Mouse (Mus musculus): Measurements from ENCODE around the gene Rgp1.
"Not testable (repeated sequence)": the region's sequence is repeated elsewhere in the genome, so short reads cannot be mapped to it uniquely, and the experiment has no call there.

The Rgp1 gene

DNA sequence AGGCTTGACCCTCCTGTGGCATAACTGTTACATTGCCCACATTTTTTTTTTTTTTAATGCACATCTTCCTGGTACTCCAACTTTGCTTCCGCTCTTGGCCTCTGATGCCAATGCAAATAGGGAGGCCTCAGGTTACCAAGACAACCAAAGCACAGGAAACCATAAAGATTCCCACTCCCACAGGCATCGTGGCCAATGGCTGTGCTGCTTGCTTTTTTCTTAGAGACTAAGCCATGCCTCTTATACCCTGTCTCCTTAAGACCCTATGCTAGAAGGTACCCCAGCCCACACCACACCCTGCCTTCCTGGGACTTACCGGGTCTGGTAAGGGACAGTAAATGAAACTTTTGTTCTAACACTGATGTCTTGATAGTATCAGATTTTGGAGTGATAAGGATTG, 14.9 kb downstream of the Rgp1 start:
- no peak for DNase-seq (ENCODE audit: low spot score in 2 of 2)

DNA sequence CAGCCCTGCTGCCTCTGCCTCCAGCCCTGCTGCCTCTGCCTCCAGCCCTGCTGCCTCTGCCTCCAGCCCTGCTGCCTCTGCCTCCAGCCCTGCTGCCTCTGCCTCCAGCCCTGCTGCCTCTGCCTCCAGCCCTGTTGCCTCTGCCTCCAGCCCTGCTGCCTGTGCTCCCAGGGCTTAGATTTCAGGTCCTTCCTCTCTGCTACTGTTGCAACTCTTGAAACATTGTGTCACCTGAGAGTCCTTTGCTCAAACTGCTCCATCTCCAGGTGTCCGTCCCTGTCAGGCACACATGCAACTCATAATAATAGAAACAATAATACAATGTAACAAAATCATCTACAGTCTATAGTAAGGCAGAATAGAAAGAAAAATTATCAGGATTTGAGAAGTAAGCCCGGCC, 18.1 kb downstream of the Rgp1 start:
- DNase-seq (ENCODE audit: low spot score in 2 of 2) = not testable (repeated sequence)

DNA sequence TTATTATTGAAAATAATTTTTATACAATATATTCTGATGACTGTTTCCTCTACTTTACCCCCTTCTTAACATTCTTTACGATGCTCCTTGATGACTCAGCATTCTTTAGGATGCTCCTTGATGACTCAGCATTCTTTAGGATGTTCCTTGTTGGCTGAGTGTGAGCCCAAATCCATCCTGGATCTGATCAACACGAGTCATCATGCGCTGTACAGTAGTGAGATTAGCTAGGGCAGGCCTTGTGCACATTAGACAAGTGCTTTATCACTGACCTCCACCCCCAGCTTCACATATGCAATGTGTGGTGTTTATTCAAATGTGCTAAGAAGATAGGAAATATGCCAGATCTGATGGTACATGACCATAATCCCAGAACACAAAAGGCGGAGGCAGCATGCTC, 19.7 kb downstream of the Rgp1 start:
- DNase-seq (ENCODE audit: low spot score in 2 of 2) = no peak

DNA sequence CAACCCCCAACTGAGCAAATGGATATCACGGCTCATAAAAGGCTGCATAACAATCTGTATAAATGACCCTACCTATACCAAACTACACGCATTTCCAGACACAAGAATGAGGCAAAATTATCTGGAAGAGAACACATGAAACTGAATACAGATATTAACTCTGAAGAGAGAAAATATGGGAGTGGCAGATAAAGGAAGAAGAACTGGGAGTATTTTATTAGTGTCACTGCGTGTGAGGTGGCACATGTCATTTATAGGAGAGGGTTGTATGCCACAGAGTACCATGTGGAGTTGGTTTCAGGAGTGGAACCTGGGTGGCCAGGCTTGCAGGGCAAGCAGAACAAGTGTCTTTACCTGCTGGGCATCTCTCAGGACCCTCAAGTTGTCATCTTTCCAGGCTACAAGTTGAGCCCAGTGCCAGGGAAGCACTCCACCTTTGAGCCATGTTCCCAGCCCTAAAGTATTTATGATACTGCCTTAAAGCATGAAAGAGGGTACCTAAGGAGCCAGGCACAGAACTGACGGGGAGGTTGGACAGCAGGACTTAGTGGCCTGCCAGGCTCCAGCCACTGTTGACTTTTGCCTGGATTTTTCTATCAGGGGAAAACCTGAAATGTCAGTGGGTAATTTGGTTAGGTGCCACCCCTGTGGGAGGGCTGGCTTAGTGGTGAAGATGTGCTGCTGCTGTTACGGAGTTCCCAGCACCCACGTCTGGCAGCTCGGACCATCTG, 20.3 kb downstream of the Rgp1 start:
- DNase-seq (ENCODE audit: low spot score in 2 of 2) = no peak

DNA sequence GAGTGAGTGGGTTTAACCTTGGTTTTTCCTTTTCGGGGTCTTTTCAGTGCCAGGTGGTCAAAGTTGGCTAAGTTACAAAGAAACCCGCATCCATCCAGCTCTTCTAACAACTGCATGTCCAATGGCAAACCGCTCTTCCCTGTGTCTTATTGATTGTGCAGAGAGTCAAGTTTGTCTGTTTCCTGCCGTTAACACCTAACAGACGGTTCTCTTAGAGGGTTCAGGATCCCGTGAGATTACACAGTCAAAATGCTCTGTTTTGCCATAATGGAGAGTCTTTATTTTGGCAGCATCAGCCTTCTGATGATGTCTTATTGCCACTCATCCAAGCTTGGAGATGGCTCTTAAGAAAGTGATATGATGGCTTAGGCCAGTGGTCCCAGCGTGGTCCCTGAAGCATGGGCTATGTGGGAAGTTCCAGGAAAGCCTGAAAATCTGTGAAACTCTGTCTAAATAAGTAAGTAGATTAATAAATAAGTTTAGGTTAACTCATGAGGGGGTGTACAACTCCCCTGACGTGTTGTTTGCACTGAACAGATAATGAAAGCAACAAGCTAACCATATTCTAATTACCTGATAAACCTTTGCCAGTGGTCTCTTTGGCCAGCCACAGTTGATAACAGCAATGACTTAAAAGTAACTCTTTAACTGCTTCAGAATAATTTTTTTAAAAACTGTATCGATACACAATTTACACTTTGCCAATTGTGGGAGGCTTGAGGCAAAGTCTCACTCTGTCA, 21.9 kb downstream of the Rgp1 start:
- no peak for DNase-seq (ENCODE audit: low spot score in 2 of 2)

DNA sequence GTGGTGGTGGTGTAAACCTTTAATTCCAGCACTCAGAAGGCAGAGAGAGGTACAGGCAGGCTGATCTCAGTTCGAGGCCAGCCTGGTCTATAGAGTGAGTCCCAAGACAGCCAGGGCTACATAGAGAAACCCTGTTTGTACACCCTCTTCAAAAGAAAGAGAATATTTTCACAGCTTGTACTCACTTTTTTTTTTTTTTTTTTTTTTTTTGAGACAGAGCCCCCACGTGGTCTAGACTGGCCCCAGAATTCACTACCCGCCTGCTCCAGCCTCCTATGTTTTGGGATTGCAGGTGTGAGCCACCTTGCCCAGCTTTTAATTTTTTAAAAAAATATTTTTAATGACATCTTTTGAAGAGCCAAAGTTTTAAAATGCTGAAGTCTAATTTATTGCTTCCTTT, 25.6 kb downstream of the Rgp1 start:
- no peak for DNase-seq (ENCODE audit: low spot score in 2 of 2)

DNA sequence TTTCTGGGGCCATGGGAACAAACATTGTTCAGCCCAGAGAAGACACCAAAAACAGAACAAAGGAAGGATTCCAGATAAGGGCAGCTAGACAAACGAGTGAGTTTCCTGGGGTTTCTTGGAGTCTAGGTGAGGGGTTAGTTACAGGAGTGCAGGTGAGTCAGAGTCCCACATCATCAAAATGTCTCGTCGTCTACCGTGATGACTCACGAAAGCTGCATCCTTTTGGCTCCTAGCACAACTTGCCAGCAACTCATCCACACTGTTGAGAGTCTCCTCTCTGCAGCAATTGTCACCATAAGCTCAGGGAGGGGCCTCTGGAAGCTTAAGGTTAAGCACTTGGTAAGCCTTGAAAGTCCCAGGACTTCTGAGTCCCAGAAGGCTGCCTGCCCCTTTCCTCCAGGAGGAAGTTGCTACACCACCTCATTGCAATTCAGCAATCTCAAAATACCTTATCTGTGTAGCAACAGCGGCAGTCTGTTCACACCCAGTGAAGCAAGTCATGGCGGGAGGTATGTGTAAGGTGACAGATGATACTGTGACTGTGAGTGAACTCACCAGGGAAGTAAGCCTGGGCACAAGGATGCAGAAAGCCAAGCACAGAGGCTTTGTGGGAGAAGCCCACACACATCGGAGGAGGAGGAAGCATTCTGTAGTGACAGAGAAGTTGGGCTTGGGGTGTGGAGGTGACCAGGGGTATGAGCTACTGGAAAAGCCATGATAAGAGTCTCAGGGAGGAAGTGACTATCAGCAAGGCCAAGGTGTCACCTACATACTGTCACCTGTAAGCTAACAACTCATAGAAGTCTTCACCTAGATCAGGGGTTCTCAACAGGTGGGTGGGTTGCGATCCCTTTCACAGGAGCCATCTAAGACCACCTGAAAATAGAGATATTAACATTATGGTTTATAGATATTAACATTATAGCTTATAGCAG, 26.5 kb downstream of the Rgp1 start:
- no peak for DNase-seq (ENCODE audit: low spot score in 2 of 2)

DNA sequence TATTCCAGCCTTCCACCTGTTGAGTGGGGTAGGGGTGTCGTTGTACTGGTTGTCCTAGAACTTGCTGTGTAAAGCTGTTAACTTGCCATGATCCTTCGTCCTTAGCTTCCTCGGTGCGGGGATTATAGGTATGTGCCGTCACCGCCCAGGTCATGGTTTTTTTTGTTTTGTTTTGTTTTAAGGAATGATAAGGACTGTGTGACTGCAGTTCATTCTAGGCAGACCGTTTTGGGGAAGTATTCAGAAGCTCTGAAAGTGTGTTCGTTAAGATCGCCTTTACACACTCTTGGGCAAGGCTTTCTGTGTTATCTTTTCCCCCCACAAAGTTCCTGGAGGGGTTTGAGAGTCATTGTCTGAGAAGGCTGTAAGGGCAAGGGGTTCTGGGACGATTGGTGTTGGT, 34.0 kb downstream of the Rgp1 start:
- DNase-seq (ENCODE audit: low spot score in 2 of 2) = no peak

DNA sequence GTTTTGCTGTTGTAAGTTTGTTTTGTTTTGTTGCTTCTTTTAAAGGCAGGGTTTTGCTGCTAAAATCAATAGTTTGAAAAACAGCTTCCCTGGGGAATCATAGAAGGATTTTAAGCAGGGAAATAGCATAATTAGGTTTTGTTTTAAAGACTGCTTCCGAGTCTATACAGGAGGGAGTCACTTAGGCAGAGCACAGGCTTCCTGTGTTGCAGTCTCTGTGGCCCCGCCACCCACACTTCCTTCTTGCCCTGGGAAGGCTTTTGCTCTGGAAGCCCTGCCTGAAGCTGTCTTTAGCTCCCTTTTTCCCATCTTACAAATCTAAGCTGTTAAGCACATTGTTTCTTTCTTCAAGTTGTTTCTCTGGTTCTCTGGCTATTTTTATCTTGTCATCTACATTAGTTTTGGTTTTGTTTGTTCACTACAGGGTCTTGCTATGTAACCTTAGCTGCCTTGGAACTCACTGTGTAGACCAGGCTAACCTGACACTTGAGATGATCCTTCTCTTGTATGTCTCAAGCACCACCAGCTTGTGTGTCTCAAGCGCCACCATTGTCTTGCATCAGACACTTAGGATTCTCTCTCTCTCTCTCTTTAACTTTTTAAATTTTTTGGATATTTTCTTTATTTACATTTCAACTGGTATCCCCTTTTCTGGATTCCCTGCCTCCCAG, 34.7 kb downstream of the Rgp1 start:
- no peak for DNase-seq (ENCODE audit: low spot score in 2 of 2)

DNA sequence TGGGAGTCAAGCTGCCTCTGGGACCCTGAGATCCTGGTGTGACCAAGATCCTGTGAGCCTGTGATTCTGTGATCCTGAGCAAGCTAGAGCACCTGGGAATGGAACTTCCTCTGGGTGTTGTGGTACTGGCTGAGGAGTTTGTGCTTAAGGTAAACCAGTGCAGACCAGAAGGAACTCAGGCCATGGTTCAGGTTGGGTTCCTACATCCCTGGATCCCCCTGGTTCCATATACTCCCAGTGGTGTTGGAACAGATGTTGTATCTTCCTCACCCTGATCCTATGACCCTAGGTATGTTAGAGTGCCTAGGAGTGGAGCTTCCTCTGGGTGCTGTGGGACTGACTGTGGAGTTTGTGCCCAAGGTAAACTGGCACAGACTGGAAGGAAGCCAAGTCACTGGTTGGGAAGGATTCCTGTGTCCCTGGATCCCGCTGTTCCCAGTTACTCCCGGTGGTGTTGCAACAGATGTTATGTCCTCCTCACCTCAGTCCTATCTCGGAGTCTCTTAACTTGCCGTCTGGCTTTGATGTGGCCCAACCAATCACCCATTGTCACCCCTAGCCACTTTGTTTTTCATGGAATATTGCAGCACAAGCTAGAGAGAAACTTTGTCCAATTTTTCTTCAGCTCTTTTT, 41.7 kb downstream of the Rgp1 start:
- no peak for DNase-seq (ENCODE audit: low spot score in 2 of 2)

DNA sequence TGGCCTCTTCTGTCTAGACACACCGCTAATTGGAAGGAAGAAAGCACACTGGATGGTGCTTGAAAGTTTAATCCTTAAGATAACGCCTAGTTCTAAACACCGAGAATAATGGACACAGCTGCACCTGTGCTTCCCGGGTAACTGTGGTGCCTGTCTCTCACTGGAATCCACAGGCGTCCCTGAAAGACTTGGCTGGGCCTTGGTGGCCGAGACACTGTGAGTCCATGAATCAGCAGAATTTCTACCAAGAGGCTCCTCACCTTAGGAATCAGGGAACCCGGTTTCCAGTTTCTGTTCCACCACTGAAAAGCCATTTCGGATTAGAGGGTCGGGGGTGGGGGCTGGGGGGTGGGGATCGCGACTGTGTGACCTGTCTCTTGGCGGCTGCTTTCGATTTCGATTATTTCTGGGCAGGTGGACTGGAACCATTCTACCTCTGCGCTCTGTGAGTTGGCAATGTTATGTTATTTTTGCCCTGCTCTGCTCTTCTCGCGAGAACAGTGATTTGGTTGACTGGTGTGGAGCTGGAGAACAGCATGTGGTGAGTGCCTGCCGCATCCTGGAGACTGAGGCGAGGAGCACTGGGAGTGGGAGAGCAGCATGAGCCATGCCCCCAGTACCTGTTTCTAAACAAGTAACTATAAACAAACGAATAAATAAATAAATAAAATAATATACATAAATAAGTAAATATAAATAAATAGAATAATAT, 50.7 kb downstream of the Rgp1 start:
- DNase-seq (ENCODE audit: low spot score in 2 of 2) = no peak

DNA sequence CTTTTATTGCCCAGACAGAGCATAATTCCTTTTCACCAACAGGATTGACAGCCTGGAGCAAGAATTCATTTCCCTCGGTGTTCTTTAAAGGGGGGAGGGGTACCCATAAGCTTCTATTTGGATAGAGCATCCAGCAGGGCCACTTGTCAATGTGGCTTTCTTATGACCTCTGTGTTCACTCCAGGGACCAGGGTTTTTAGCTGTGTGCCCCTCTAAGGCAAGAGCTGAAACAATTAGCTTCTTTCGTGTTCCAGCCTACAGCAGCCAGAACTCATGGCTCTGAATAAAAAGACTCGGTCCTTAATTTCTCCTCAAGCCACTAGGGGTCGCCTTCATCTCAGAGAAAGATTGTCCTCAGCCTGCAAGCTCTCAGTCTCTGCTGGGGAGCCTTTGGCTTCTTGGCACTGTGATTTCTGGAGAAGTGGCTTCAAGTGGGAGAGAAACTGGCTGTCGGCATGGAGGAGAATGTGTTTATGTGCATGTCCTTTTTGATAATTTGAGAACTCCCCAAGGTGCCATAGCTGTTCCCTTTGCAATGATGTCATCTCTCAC, 51.6 kb downstream of the Rgp1 start:
- DNase-seq (ENCODE audit: low spot score in 2 of 2) = peak; percentile 69 to 84

DNA sequence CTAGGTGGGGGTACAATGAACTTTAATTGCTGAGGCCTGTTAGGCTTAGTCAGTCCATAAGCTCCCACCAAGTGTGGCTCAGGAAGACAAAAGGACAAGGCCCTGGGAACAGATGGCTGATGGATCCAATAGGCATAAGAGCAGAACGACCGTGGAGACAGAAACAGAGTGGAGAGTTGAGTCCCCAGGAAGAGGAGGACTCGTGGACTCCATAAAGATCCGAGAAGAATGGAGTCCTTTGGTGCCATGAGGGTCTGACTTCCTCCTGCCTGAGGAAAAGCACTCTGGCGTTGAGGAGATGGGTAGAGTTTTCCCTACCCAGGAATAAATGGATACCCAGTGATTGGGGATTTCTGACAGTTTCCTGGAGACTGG, 52.1 kb downstream of the Rgp1 start:
- DNase-seq (ENCODE audit: low spot score in 2 of 2) = no peak

DNA sequence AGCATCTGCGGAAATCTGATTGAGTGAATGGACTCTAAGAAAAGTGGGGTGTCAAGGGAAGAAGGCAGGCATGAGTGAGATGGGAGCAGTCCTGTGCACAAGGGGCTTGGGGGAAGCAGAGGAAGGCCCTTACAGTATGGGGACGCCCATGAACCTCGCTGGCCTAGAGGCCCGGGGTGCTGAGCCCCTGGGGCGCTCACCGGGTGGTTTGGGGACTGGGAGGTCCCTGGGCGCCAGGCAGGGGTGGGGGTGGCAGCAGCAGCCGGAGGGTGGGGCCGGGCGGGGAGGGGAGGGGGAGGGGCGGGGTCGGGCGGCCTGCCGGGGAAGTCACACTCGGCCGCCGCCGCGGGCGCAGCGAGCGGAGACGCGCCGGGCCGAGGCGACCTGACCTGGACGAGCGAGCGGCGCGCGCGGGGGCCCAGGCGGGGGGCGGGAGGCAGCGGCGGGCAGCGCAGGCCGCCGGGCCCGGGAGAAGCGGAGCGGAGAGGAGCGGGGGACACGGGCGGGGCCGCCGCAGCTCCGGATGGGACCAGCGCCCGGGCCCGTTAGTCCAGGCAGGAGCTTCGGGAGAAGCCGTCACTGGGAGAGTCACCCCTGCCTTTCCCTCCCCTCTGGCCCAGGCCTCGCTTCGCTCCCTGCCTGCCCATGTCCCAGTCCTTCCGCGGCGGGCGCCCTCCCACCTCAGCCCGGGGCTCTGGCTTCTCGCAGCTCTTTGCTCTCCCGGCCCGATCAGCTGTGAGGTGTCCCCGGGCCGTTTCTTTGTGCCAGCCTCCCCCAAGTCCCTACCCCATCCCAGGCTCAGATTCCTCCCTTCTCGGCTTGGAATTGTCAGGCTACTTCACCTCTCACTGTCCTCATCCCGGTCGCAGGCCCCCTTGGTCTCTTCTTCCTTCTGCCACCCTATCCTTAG, 52.8 kb downstream of the Rgp1 start, which contains the start of gene Npr2:
TSS of gene Npr2 (plus strand) at position 890 of the 910 bp plus-strand sequence.
- no peak for DNase-seq (ENCODE audit: low spot score in 2 of 2)

DNA sequence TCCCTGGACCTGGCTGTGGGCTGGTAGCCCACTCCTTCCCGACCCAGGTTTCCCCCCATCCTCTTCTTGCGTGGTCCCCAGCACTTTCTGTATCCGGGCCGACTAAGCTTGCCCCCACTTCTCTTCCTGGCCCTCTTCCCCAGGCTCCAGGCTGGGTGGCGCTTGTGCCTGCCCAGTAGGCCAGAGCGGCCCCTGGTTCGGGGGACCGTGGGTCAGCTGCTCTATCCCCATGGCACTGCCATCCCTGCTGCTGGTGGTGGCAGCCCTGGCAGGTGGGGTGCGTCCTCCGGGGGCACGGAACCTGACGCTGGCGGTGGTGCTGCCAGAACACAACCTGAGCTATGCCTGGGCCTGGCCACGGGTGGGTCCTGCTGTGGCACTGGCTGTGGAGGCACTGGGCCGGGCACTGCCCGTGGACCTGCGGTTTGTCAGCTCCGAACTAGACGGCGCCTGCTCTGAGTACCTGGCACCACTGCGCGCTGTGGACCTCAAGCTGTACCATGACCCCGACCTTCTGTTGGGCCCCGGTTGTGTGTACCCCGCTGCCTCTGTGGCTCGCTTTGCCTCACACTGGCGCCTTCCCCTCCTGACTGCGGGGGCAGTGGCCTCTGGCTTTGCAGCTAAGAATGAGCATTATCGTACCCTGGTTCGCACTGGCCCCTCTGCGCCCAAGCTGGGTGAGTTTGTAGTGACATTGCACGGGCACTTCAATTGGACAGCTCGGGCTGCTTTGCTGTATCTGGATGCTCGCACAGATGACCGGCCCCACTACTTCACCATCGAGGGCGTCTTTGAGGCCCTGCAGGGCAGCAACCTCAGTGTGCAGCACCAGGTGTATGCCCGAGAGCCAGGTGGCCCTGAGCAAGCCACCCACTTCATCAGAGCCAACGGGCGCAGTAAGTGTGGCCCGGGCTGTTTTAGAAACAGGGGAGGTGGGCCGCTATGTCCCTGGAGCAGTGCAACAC, 53.7 kb downstream of the Rgp1 start:
- no peak for DNase-seq (ENCODE audit: low spot score in 2 of 2)

DNA sequence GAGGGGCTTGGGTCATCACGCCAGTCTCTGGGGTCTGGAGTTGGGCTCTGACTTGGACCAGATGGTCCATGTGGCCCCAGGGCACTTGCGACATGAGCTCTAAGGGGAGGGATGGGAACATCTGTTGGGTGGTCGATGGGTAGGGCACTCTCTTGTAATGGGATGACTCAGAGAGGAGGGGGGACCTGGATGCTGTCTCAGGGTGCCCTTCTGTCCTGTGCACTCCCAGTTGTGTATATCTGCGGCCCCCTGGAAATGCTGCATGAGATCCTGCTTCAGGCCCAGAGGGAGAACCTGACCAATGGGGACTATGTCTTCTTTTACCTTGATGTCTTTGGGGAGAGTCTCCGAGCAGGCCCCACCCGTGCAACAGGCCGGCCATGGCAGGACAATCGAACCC, 54.8 kb downstream of the Rgp1 start:
- DNase-seq (ENCODE audit: low spot score in 2 of 2) = peak in 1 of 2 experiments; percentile 2

DNA sequence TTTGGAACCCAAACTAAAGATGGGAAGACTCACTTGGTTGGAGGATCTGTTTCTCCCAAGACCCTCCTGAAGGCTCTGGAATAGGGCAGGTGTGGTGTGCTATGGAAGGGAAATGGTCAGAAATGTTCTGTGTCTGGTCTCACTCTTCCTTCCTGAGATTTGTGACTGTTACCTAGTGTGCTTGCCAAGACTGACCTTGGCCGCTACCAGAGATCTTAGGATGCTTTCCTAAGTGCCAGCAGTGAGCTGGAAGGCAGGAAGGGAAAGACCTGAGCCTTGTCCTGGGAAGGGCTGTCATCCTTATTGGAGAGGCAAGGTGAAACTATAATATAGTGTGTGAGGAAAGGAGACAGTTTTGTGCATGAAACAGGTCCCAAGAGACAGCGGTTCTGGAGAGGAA, 55.2 kb downstream of the Rgp1 start:
- no peak for DNase-seq (ENCODE audit: low spot score in 2 of 2)
